Mouse (Mus musculus) small intestine, adult 2 months (tissue): ENCODE results near the gene Gata3.

Source experiments
- CTCF ChIP-seq: fragments of 200-500 bp; IDR thresholded peaks from 2 replicates; pipeline ENCODE4 v1.5.1; 2012; ENCODE audit warnings: low read depth, mild to moderate bottlenecking, control low read depth, inconsistent platforms, low read length, moderate library complexity, mixed read lengths; ENCODE audit not compliant: insufficient replicate concordance, insufficient read length; ENCODE audit errors: extremely low read depth
- POLR2A ChIP-seq: fragments of 200-500 bp; IDR thresholded peaks from 2 replicates; pipeline ENCODE4 v1.6.1; 2012; ENCODE audit warnings: low read depth, mild to moderate bottlenecking, control low read depth, inconsistent platforms, low read length, moderate library complexity

GRCm38 (mm10) chr2:9903854-9904560 is 14.2 kb upstream of the Gata3 start:
- no peak for TF ChIP-seq POLR2A
- no peak for TF ChIP-seq CTCF
